Mouse (Mus musculus): Measurements from ENCODE around the gene Ager.

Ager gene

DNA sequence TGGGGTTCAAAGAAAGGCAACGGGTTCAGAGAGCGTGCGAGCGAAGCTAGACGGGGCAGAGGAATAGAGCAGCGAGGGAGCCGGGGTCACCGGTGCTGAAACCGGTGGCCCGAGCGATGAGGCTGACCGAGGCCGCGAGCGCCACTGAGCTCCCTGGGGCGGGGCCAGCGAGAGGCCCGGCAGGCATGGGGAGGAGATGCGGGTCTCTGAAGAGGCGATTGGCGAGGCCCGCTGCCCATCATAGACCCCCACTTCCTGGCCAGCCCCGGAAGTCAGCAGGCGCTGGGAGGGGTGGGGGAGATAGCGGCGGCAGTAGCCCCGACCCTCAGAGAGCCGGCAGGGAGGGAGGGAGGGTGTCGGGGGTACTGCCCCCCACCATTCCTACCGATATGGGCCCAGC lies 7.9 kb downstream of the Ager start:
- DNase-seq (ENCODE audit: low spot score): peak; percentile 93

- no peak for DNase-seq (ENCODE audit: low spot score)
Observed at GRCm38 (mm10) chr17:34606186-34607039, 8.8 kb downstream of the Ager start.

DNA sequence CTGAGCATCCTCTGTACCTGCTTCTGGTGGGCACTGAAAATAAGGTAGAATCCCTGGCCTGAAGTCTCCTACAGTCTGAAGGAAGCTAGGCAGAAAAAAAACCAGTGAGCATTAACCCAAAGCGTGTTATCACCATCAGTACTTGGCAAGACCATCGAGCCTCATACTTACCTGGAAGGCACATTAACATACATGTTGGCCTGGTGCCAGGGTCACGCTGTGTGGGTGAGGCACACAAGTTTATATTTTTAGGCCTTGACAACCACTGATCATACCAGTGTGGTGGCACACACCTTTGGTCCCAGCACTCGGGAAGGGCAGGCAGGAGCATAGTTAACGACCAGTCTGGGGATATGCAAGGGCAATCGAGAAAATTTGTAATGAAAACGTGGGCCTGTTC lies 10.3 kb downstream of the Ager start:
- no peak for DNase-seq (ENCODE audit: low spot score)

DNA sequence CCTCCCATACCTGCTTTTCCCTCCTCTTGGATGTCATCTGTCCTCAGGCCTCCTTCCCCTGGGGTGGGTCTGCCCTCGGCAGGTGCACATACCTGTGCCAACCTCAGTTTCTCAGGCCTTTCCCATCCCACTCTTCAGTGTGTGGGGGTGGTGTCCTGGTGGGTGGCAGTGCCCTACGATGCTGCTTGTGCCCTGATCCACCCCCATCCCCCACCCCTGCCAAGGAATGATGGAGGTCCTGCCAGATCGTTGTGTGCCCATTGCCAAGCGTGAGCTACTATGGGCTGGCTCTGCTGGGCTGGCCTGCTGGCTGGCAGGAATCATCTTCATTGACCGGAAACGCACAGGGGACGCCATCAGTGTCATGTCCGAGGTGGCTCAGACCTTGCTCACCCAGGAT lies 13.4 kb downstream of the Ager start:
- no peak for DNase-seq (ENCODE audit: low spot score)

GRCm38 (mm10) chr17:34613054-34613645 lies 15.5 kb downstream of the Ager start:
- no peak for DNase-seq (ENCODE audit: low spot score)

- DNase-seq (ENCODE audit: low spot score): no peak
Observed at GRCm38 (mm10) chr17:34613830-34614229, 16.2 kb downstream of the Ager start.

DNA sequence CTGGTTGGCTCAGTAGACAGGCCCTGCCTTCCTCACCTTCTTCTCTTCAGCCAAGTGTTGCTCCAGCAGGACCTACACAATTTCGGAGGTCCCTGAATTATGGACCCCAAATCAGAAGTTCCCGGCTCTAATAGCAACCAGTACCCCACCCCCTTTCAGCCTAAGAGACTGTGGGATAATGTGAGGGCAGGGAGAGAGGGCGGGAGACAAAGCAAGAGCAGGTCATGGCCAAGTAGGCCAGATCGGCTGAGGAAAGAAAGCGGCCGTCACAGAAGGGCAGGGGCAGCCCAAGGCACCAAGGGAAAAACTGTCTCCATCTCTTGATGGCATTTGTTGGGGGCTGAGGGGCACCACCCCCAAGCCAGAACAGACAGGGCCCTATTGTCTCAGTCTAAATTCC lies 18.2 kb downstream of the Ager start, which contains the start of gene Egfl8:
Egfl8 (minus strand) TSS at position 101 of the 400 bp plus-strand sequence.
- DNase-seq (ENCODE audit: low spot score): no peak

DNA sequence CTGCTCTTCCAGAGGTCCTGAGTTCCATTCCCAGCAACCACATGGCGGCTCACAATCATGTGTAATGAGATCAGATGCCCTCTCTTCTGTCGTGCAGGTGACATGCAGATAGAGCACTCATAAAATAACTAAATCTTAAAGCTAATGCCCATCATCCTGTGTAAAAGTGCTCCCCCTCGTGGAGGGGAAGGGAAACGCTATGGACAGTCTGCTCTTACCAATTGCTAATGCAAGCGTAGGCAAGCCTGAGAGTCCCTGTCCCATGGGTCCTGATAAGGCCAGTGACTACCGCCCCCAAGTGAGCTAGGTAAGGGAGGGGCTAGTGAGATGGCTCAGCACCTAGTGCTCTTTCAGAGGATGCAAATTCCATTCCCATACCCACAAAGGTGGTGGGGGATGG lies 21.3 kb downstream of the Ager start:
- DNase-seq (ENCODE audit: low spot score): no peak

GRCm38 (mm10) chr17:34621006-34621405 lies 23.3 kb downstream of the Ager start:
- no peak for DNase-seq (ENCODE audit: low spot score)

DNA sequence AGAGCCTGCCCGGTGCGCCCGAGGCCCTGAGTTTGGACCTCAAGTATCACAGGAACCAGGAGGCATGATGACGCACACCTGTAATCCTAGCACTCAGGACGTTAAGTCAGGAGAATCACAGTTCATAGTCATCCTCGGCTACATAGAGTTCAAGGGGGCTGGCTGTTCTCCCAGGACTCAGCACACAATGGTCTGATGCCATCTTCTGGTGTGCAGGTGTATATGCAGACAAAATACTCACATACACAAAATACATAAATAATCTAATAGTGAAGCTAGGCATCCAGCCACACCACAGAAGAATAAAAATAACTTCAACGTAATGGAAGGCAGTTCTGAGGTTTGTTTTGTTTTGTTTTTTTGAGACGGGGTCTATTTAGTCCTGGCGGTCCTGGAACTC lies 25.5 kb downstream of the Ager start:
- no peak for DNase-seq (ENCODE audit: low spot score)

DNA sequence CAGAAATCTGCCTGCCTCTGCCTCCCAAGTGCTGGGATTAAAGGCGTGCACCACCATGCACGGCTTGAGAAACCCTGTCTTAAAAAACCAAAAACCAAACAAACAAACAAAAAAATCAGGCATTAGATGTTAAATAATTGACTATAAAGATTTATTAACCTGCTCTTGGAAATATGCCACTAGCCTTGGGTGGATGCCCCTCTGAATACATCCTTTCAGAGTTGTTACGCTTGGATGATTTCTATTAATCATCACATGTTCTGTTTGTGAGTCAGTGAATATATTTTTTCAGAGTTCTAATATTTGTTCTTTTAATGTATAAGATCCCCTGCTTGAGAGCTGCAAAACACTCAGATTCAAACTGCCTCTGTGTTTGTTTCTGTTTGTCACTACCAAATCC lies 27.3 kb downstream of the Ager start:
- no peak for DNase-seq (ENCODE audit: low spot score)

GRCm38 (mm10) chr17:34626062-34626772 lies 28.6 kb downstream of the Ager start:
- no peak for DNase-seq (ENCODE audit: low spot score)

DNA sequence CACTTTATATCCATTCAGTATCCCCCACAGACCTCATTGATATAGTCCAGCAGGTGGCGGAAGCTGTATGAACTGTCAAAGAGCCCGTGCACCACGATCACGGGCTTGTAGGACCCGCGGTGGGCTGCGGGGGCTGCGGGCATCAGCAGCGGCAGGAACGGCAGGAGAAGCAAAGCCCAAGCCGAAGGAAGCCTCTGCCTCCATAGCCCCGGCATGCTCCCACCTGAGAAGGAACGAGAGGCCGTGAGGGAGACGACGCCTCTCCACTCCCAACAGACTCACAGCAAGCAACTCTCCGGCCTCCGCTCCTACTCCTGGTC lies 29.1 kb downstream of the Ager start:
- DNase-seq (ENCODE audit: low spot score): no peak

DNA sequence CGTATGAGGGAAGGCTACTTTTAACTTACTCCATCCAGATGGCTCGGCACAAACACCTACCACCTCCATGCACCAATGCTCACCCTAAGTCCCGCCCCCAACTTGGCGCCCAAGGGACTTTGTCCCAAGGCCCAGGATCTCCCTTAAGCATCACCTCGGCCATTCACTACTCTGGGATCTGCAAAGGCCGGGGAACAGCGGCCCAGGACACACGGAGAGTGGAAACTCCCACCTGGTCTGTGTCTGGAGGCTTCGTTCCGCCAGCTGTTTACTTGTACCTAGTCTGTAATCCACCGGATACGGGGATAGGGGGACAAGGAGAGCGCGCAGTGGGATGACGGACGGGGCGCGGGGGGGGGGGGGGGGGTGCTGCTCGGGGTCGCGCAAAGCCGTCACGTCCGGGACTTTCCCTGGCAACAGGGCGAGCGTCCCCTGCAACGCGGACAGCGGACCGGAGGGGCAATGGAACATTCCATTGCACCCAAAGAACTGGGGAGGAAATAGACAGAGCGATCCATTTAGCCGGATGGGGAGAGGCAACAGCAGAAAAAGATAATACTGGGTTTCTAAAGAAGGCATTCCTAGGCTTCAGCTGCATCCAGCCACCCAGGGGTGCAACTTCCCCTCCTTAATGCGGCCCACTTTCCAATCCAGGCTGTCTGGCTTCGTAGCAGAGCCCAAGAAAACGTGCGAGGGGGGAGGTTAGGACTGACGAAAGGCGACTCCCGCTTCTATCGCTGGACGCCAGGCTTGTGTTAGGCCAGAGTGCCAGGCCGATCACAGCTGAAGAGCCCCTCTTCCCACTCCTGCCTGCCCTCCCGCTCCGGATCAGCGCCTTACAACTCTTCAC lies 29.7 kb downstream of the Ager start:
- peak; percentile 64 for DNase-seq (ENCODE audit: low spot score)

DNA sequence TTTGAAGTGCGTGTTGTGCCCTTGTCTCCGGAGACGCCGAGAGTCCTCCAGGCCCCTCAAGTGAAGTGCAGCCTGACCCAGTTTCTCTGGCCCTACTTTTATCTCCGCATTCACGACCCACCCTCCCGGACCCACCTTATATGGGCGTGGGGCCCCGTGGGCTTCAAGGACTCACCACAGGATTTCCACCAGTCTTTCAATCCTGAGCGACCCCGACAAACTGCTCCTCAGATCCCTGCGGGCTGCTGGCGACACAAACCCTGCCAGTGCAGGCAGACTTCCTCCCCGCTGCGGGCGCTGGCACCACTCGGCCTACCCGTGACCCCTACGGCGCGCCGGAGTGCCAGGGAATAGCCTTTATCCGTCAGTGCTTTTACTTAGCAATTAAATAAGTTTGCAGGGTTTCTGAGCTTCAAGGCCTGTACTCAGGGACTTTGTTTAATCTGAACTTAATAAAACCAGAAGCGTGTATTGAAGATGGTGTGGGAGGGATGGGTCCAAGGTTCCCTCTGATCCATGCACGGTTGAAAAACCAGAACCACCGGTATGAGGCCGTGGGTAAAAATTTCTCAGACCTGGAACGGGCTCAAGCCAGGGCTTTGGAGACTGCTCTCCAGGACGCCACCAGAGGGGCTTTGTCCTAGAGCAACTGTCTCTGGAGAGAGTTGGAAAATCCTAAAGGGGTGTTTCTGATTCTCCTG lies 30.4 kb downstream of the Ager start, which contains the start of gene Ppt2:
Ppt2 (minus strand) TSS at position 568 of the 701 bp plus-strand sequence.
- peak; percentile 42 for DNase-seq (ENCODE audit: low spot score)

DNA sequence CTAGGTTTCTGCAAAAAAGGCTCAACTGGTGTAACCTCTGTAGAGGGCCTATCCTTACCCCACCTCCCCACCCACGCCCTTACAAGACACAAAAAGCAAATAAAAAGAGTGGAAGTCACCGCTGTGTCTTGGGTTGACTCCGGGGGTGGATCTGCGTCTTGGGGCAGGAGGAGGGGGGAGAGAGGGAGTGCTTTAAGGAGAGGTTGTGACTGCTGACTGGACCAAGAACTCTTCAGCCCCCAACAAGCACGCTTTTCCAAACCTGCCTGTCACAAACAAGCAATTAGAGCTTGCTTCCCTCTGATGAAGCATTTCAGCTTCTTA lies 30.9 kb downstream of the Ager start:
- DNase-seq (ENCODE audit: low spot score): no peak

DNA sequence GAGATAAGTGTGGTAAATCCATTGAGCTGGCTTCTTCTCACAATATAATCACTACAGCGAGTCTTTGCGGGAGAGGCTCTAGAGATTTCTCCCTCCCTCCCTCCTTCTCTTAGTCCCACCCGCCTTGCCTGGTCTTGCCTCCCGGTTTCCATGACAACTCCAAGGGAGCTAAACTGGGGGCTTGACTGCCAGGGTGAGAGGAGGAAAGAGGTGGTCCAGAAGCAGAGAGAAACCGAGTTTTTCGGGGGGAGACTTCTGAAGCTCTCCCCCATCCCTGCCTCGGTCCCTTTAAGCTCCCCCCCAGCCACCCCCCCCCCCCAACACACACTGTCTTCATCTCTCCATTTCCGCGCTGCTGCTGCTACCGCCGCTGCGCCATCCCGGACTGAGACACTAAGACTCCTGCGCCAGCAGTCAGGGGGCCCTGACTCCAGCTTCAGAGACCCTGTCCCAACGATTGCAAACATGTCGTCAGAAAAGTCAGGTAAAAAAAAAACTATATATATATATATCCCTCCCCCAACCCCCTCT lies 31.6 kb downstream of the Ager start, which contains the start of gene Prrt1:
Prrt1 (plus strand) TSS at position 313 of the 531 bp plus-strand sequence.
- DNase-seq (ENCODE audit: low spot score): no peak

- no peak for DNase-seq (ENCODE audit: low spot score)
Observed at GRCm38 (mm10) chr17:34629796-34630603, 32.3 kb downstream of the Ager start.

GRCm38 (mm10) chr17:34630761-34631301 lies 33.2 kb downstream of the Ager start:
- no peak for DNase-seq (ENCODE audit: low spot score)

- no peak for DNase-seq (ENCODE audit: low spot score)
Observed at GRCm38 (mm10) chr17:34631647-34632046, 34.0 kb downstream of the Ager start.

Data from ovary, postnatal 10 days (tissue).